Mouse (Mus musculus) stomach, postnatal 0 days (tissue): ENCODE measurements at regions not wholly inside any gene's neighbourhood (a gene's known extent, or its start where the extent isn't known, plus 50 kb on each side); places are given as distances from the start of the nearest gene placed in this dataset.

Experiments
- CTCF ChIP-seq: IDR thresholded peaks from 2 replicates; pipeline ENCODE4 v1.5.1; 2016; ENCODE audit warnings: antibody characterized with exemption, low read depth, mild to moderate bottlenecking, moderate library complexity
- EP300 ChIP-seq: optimal IDR thresholded peaks from 2 replicates; pipeline ENCODE3; 2016; ENCODE audit warnings: antibody characterized with exemption

GRCm38 (mm10) chr7:133477221-133477620 is 124.7 kb downstream of the Tex36 start:
- TF ChIP-seq CTCF (no peak), EP300 (no peak)
